Mouse (Mus musculus): ENCODE measurements at regions not wholly inside any gene's neighbourhood (a gene's known extent, or its start where the extent isn't known, plus 50 kb on each side); places are given as distances from the start of the nearest gene placed in this dataset.

DNA sequence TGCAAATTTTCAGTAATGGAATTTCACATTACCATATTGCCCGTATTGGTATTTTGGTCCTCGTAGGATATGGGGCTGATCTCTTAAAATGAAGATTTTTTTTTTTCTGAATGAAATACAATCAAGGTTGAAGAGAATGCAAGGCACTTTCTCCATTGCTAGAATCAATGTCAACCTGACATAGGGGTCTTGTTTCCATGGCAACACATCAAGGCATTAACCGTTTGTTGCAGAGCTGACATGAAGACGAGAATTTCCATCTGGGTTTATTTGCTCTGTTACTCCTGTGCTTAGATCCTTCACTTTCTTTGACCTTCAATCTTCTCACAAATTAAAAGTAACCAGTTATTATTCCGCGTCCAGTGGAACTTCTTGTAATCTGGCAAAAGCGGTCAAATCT, 184.2 kb downstream of the Csl start:
- no peak for TF ChIP-seq POLR2A (IDR thresholded peaks at IDR 0.05; ENCODE audit: insufficient read depth, low read depth, low read length)
- TF ChIP-seq CTCF (IDR thresholded peaks at IDR 0.05): no peak
- no peak for TF ChIP-seq EP300 (IDR thresholded peaks at IDR 0.05; ENCODE audit: insufficient read depth, low read depth, low read length)
